Mouse (Mus musculus) layer of hippocampus, postnatal 36 days (tissue): ENCODE measurements around the gene Rpl3. TPM values are rescaled to one million over a fixed set of nuclear protein-coding genes. Genes with fewer than 3 reads are reported as not detected.

Experiments used
- DNase-seq, 2 experiments: peaks; one replicate each; pipeline ENCODE4 v3.0.0; 2022
- total RNA-seq, 2 experiments: library from RNA; stranded (reverse); gene quantifications; 2 replicates each; pipeline ENCODE4 v1.2.3; 2021

Gene Rpl3
- total RNA-seq, 2 experiments from 2014 or later: 497 to 547 TPM

GRCm38 (mm10) chr15:80065414-80065813 lies 26.3 kb downstream of the Rpl3 start:
- no peak for DNase-seq

DNA sequence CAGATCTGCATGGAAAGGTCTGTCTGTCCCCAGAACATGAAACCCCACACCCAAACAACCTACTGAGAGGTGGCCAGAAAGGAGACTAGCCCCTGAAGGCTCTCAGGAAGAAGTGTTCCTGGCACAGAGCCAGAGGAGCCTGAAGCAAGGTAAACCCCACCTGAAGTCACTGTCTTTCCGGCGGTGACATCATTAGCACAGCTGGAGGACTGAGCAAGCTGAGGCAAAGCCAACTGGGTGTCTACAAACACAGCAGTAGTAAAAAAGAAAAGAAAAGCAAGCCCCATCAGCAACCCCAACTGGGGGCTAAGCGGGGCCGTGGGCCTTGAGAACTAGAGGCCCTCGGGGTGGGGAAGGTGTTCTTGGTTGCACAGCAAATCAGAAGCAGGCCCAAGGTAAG lies 26.7 kb downstream of the Rpl3 start:
- no peak for DNase-seq

- no peak for DNase-seq
Observed at GRCm38 (mm10) chr15:80062821-80063220, 28.8 kb downstream of the Rpl3 start.

GRCm38 (mm10) chr15:80062339-80062738 lies 29.3 kb downstream of the Rpl3 start:
- no peak for DNase-seq

DNA sequence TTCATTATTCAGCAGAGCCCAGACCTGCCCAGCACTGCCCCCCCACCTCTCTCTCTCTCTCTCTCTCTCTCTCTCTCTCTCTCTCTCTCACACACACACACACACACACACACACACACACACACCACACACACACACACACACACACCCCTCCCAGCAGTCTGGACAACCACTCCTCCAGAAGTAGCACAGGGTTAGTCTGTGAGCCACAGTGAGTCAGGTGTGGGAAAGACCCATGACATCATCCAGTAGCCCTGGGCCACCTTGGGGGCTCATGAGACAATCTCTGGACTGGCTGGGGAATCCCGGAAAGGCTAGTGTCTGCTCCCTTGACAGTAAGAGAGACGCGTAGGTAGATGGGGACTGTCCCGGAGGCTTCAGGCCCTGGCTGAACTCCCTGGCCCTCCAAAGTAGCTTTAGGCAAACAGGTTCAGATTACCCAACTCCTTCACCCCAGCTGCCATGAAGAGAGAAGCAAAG lies 30.6 kb downstream of the Rpl3 start:
- no peak for DNase-seq

DNA sequence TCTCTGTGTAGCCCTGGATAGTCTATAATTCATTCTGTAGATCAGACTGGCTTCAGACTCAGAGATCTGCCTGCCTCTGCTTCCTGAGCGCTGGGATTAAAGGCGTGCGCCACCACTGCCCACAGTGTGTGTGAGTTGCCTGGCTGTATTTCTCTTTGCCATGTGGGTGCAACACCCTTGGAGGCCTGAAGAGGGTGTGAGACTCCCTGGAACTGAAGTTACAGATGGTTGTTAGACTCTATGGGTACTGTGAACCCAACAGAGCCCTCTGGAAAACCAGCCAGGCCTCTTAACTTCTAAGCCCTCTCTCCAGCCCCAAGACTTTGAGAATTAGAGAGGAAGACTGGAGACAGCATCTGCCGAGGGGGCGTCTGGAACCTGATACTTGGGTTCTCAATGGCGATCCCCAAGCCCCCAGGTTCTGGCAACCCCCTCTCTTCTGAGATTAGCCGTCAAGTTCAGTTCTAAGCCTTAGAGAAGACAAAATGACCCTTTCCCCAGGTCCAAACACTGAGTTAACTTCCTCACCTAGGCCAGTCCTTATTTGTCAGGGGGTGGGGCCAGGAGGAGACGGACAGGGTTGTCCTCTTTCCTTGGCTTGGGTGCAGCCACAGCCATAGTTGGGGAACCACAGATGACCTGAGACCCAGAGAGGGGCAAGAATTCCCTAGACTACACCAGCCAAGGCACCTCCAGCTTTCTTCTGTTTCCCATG lies 31.2 kb downstream of the Rpl3 start:
- DNase-seq: no peak

- DNase-seq: no peak
Observed at GRCm38 (mm10) chr15:80059606-80060005, 32.1 kb downstream of the Rpl3 start.

DNA sequence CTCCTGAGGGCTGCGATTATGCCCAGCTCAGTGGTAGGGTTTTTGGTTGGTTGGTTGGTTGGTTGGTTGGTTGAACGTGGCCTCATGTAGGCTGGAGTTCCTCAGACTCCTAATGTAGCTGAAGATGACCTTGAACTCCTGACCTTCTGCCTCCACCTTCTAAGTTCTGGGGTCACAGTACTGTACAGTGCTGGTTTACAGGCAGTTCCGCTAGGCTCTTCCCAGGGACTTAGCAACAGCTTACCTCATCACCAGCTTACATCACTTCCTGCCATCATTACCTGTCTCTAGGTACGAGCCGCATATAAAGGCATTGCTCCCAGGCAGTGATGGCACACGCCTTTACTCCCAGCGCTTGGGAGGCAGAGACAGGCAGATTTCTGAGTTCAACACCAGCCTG lies 33.5 kb downstream of the Rpl3 start:
- DNase-seq: no peak

- no peak for DNase-seq
Observed at GRCm38 (mm10) chr15:80054034-80054710, 37.5 kb downstream of the Rpl3 start.

- DNase-seq: no peak
Observed at GRCm38 (mm10) chr15:80053381-80054033, 38.2 kb downstream of the Rpl3 start.

GRCm38 (mm10) chr15:80051782-80052181 lies 39.9 kb downstream of the Rpl3 start:
- no peak for DNase-seq

DNA sequence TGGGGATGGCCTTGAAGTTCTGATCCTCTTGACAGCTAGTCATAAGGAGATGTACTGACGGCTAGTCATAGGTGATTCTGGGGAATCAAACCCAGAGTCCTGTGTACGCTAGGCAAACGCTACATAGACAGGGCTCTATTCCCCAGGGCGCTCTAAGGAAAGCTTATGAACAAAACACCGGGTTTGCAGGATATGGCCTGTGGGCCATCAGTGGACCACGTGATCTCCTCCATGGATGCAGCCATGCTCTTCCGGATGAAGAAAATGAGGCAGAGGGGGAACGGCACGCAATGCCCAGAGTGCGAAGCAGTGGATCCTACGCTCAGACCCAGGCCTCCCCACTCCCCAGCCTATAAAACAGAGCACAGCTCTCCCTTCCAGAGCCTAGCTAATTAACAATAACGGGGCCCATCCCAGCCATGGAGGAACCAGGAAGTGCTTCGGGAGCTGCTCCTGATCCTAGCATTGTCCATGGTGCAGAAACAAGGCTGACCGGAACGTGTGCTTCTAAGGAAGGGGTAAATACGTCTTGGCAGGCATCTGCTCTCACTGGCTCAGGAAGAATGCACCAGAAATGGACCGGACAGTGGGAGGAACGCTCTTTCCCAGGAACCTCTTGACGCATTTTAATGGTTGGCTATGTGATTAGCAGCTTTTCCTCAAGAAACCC lies 40.4 kb downstream of the Rpl3 start:
- DNase-seq: no peak

- no peak for DNase-seq
Observed at GRCm38 (mm10) chr15:80050093-80050492, 41.6 kb downstream of the Rpl3 start.

DNA sequence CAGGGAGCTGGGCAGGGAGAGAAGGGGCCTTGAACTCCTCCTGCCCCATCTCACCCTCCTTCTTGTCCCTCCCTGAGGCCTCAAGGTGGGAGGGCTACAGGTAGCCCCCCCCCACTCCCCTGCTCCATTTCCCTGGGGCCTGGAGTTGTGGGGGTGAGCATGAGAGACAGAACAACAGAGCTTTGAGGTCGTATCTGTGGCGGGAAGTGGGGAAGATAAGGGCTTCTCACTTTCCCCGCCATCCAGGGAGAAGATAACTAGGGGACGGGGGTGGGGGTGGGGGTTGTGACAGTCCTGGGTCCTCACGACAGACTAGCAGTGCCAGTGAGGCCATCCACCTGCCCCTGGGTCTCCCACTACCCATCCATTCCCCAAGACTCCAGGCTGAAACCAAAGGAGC lies 43.7 kb downstream of the Rpl3 start:
- DNase-seq: no peak

DNA sequence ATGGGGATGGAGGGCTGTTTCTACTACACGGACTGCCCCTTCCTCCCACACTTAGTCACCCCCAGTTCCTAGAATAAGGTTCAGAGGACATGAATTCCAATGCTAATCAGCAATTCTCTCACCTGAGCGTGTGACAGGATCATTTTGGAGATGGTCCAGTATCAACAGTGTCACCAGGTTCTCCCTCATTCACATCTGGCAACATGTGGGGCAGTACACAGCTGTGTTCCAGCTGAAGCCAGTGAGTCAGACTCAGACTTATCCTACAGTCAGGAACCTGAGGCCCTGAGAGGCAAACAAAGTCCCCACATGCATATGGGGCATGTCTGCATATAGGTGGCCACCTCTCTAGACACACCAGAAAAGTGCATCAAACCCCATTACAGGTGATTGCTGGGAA lies 44.4 kb downstream of the Rpl3 start:
- no peak for DNase-seq

- no peak for DNase-seq
Observed at GRCm38 (mm10) chr15:80045749-80046148, 45.9 kb downstream of the Rpl3 start.

DNA sequence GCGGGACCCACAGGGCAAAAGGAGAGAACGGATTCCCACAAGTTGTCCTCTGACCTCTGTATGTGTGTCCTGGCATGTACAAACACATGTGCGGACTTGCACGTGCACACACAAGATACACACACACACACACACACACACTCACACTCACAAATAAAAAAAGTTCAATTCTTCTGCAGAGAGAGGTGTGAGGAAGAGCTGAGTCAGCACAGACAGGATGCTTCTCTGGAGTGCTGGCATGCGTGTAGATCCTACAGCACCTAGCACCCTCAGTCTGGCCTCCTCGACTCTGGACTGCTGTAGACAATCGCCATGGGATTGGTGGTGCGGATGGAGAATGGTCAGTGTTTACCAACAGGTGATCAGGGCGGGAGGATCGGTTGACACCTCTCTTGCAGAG lies 47.4 kb downstream of the Rpl3 start:
- no peak for DNase-seq

DNA sequence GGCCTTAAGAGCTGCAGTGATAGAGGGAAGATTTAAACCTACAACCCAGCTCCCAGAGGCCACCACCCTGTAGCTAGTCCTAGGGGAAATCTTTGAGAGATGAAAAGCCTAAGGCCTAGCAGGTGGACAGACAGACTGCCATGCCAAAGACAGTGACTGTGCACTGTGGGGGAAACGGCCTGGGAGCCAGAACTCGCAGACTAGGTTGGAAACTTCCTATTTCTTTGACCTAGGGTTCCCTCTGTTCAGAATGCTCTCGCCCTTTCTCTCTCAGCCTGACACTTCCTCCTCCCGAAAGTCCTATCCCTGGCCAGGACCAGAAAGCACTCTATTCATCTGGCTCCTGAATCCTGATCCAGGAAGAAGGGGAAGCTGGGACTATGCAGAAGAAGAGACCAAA lies 49.5 kb downstream of the Rpl3 start:
- DNase-seq: no peak

DNA sequence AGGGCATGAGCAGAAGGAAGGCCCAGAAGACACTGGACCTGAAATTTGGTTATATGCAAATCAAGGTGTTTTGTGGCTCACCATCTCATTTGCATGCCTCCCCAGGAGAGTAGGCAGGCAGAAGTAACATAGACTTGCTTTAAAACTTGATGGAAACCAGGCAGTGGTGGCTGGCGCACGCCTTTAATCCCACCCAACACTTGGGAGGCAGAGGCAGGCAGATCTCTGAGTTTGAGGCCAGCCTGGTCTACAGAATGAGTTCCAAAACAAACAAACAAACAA lies 53.6 kb downstream of the Rpl3 start:
- no peak for DNase-seq

- DNase-seq: no peak
Observed at GRCm38 (mm10) chr15:80037255-80038109, 54.2 kb downstream of the Rpl3 start.

DNA sequence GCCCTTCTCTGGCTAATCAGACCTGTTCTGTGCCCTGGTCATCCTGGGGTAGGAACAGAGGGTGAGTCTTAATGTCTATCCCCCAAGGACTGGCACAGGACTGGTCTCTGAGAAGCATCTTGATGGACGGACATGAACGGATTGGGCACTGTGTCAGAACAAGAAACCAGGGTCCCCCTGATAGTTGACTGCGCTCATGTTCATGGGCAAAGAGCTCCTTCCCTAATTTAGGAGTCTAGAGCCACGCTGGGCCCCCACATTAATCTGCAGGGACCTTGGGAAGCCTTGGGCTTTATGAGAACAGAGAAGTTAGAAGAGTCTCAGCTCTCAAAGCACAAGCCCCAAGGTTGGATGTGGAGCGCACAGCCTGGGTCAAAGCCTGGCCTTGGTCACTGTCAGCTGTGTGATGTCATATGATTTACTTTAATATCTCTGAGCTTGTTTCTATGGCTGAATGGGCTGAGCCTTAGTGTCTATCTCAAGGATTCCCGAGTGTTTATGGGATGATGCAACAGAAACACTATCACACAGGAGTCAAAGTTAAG lies 56.3 kb downstream of the Rpl3 start:
- no peak for DNase-seq

GRCm38 (mm10) chr15:80034913-80035312 lies 56.8 kb downstream of the Rpl3 start:
- no peak for DNase-seq
